Mouse (Mus musculus): Measurements from ENCODE around the gene Ago1. TPM values are rescaled to one million over a fixed set of nuclear protein-coding genes. Genes with fewer than 3 reads are reported as not detected.

The Ago1 gene
- polyA plus RNA-seq (2014; fragmentation: Nextera tagmentation; extraction: Ambion mirVana), result 27.8 and 28.4 TPM in 2 replicates

GRCm38 (mm10) chr4:126468285-126468901, at the start of gene Ago1:
TSS of gene Ago1 (minus strand) at chr4:126468583.
- WGBS, result 0% methylated on average over 55 of the region's 55 CpGs
- Histone ChIP-seq H3K27ac (ENCODE audit: low read depth, low read length) (peak within 1 kb of the TSS; percentile 94), H3K4me1 (ENCODE audit: control insufficient read depth, insufficient read depth, low read length) (peaks cover 32% of the 10 kb centered on the region)

GRCm38 (mm10) chr4:126512308-126513066, 44.1 kb upstream of the Ago1 start:
- ATAC-seq (ENCODE audit: low FRiP score), result no peak
- no peak for DNase-seq (ENCODE audit: low spot score, missing footprints)
- Histone ChIP-seq H3K9me3 (ENCODE audit: control insufficient read depth, low read length) (no peaks in the 10 kb centered on the region), H3K4me1 (ENCODE audit: control insufficient read depth, insufficient read depth, low read length) (no peaks in the 10 kb centered on the region), H3K4me2 (no peak overlapping the region), H3K36me3 (ENCODE audit: control insufficient read depth, insufficient read depth, low read length) (peaks cover 4% of the 10 kb centered on the region; the same call in 1 of the 2 replicates), H3K27ac (ENCODE audit: low read depth, low read length) (no peak overlapping the region), H3K27me3 (ENCODE audit: control insufficient read depth, insufficient read depth, low read length) (no peaks in the 10 kb centered on the region), H3K9ac (ENCODE audit: low read length) (no peak overlapping the region), H3K4me3 (ENCODE audit: low read depth, low read length) (no peak overlapping the region)
- 81% methylated on average over 6 of the region's 6 CpGs for WGBS

More at GRCm38 (mm10) chr4:126468285-126468901, at the start of gene Ago1:
- Histone ChIP-seq H3K36me3 (ENCODE audit: control insufficient read depth, insufficient read depth, low read length) (no peaks in the 10 kb centered on the region), H3K9ac (ENCODE audit: low read length) (peak within 1 kb of the TSS; percentile 97), H3K27me3 (ENCODE audit: control insufficient read depth, insufficient read depth, low read length) (no peaks in the 10 kb centered on the region), H3K4me2 (peak within 1 kb of the TSS; percentile 74), H3K9me3 (ENCODE audit: control insufficient read depth, low read length) (no peaks in the 10 kb centered on the region), H3K4me3 (ENCODE audit: low read depth, low read length) (peak within 1 kb of the TSS; percentile 95)
- DNase-seq (ENCODE audit: low spot score, missing footprints) (peak; percentile 100), ATAC-seq (ENCODE audit: low FRiP score) (peak; percentile 75)

- H3K9me3 ChIP-seq (ENCODE audit: control insufficient read depth, low read length), result no peaks in the 10 kb centered on the region
- H3K4me1 ChIP-seq (ENCODE audit: control insufficient read depth, insufficient read depth, low read length), result no peaks in the 10 kb centered on the region
- ATAC-seq (ENCODE audit: low FRiP score), result no peak
- DNase-seq (ENCODE audit: low spot score, missing footprints), result no peak
- no peak overlapping the region for H3K4me2 ChIP-seq
- H3K9ac ChIP-seq (ENCODE audit: low read length), result no peak overlapping the region
- H3K27ac ChIP-seq (ENCODE audit: low read depth, low read length), result no peak overlapping the region
- no peaks in the 10 kb centered on the region for H3K27me3 ChIP-seq (ENCODE audit: control insufficient read depth, insufficient read depth, low read length)
- WGBS, result 87% methylated on average over 5 of the region's 5 CpGs
- no peak overlapping the region for H3K4me3 ChIP-seq (ENCODE audit: low read depth, low read length)
- peaks cover 8% of the 10 kb centered on the region for H3K36me3 ChIP-seq (ENCODE audit: control insufficient read depth, insufficient read depth, low read length)
These were observed 42.6 kb upstream of the Ago1 start for GRCm38 (mm10) chr4:126511013-126511412.

DNA sequence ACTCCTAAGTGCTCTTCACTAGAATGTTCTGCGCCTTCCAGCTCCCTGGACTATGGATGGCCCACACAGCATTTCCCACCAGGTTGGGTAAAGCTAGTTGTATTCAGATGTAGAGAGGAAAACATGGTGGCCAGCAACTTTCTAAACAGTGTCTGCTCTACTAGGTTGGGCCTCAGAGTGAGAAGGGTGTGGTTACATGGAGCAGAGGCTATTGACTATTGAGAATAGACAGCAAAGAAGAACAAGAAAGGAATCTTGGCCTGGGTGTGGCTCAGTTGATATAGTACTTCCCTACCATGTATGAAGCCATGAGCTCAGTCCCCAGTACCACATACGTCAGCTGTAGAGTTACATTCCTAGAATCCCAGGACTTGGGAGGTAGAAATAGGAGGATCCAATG, 40.7 kb upstream of the Ago1 start:
- H3K27ac ChIP-seq (ENCODE audit: low read depth, low read length), result no peak overlapping the region
- ATAC-seq (ENCODE audit: low FRiP score), result no peak
- WGBS, result 94% methylated on average over 2 of the region's 2 CpGs

GRCm38 (mm10) chr4:126508110-126508899, 39.9 kb upstream of the Ago1 start:
- H3K4me1 ChIP-seq (ENCODE audit: control insufficient read depth, insufficient read depth, low read length), result no peaks in the 10 kb centered on the region
- H3K4me3 ChIP-seq (ENCODE audit: low read depth, low read length), result no peak overlapping the region
- H3K27ac ChIP-seq (ENCODE audit: low read depth, low read length), result no peak overlapping the region
- H3K4me2 ChIP-seq, result no peak overlapping the region
- no peak overlapping the region for H3K9ac ChIP-seq (ENCODE audit: low read length)
- H3K27me3 ChIP-seq (ENCODE audit: control insufficient read depth, insufficient read depth, low read length), result no peaks in the 10 kb centered on the region
- no peak for ATAC-seq (ENCODE audit: low FRiP score)
- 81% methylated on average over 14 of the region's 14 CpGs for WGBS
- DNase-seq (ENCODE audit: low spot score, missing footprints), result no peak
- no peaks in the 10 kb centered on the region for H3K9me3 ChIP-seq (ENCODE audit: control insufficient read depth, low read length)
- H3K36me3 ChIP-seq (ENCODE audit: control insufficient read depth, insufficient read depth, low read length), result peaks cover 8% of the 10 kb centered on the region

More for the DNA sequence above, 40.7 kb upstream of the Ago1 start:
- H3K36me3 ChIP-seq (ENCODE audit: control insufficient read depth, insufficient read depth, low read length), result peaks cover 8% of the 10 kb centered on the region
- no peaks in the 10 kb centered on the region for H3K4me1 ChIP-seq (ENCODE audit: control insufficient read depth, insufficient read depth, low read length)
- no peaks in the 10 kb centered on the region for H3K27me3 ChIP-seq (ENCODE audit: control insufficient read depth, insufficient read depth, low read length)
- H3K4me2 ChIP-seq, result no peak overlapping the region
- H3K9me3 ChIP-seq (ENCODE audit: control insufficient read depth, low read length), result no peaks in the 10 kb centered on the region
- no peak overlapping the region for H3K9ac ChIP-seq (ENCODE audit: low read length)
- no peak for DNase-seq (ENCODE audit: low spot score, missing footprints)
- H3K4me3 ChIP-seq (ENCODE audit: low read depth, low read length), result no peak overlapping the region

DNA sequence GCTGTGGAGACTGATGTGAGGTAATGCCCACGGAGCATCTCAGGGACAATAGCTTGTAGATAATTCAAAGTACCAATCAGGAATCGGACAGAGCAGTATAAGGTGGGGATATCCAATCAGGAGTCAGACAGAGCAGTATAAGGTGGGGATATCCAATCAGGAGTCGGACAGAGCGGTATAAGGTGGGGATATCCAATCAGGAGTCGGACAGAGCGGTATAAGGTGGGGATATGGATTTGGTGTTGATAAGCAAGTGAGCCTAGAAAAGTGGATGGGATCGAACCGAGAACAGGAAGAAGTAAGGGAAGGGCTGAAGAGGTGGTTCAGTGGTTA, 34.6 kb upstream of the Ago1 start:
- WGBS, result 50% methylated on average over 8 of the region's 8 CpGs
- H3K4me1 ChIP-seq (ENCODE audit: control insufficient read depth, insufficient read depth, low read length), result no peaks in the 10 kb centered on the region
- H3K27ac ChIP-seq (ENCODE audit: low read depth, low read length), result no peak overlapping the region
- H3K9me3 ChIP-seq (ENCODE audit: control insufficient read depth, low read length), result no peaks in the 10 kb centered on the region
- H3K36me3 ChIP-seq (ENCODE audit: control insufficient read depth, insufficient read depth, low read length), result peaks cover 4% of the 10 kb centered on the region; the same call in 1 of the 2 replicates
- no peak for ATAC-seq (ENCODE audit: low FRiP score)
- no peak for DNase-seq (ENCODE audit: low spot score, missing footprints)
- no peak overlapping the region for H3K4me3 ChIP-seq (ENCODE audit: low read depth, low read length)
- no peaks in the 10 kb centered on the region for H3K27me3 ChIP-seq (ENCODE audit: control insufficient read depth, insufficient read depth, low read length)
- no peak overlapping the region for H3K4me2 ChIP-seq
- H3K9ac ChIP-seq (ENCODE audit: low read length), result no peak overlapping the region

DNA sequence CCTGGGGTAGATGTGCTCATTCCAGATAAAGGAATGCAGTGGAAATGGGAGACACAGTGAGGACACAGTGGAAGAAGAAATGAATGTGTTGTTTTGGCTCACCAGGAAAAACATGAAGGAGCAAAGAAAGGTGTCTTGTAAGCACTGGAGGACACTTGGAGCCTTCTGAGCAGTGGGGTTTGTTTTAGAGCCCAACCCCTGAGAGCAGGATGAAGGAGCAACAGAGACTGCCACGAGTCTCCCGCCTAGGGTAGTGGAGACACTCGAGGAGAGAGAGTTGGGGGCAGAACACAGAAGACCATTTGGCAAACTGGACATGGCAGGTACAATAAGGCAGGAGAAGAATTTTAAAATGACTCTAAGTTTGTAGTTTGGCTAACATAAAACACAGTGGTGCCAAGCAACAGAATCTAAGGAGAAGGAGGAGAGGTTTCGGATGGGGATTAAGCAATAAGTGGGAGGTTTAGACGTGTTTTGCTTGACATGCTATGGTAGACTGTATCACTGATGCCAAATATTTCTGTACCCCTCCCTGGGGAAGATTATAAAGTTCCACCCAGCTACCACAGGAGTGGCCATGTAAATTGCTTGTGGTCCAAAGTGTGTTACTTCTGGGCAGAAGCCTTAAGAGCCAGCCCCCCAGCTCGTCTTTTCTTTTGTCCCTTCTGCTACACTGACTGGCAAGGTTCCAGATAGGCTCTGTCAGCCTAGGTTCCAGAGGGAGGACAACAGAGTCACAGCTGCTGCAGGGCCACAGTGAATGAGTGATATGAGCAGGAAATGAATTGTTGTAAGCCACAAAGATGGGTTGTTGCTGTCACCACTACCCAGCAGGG, 34.0 kb upstream of the Ago1 start:
- no peak overlapping the region for H3K9ac ChIP-seq (ENCODE audit: low read length)
- H3K27ac ChIP-seq (ENCODE audit: low read depth, low read length), result no peak overlapping the region
- H3K9me3 ChIP-seq (ENCODE audit: control insufficient read depth, low read length), result no peaks in the 10 kb centered on the region
- DNase-seq (ENCODE audit: low spot score, missing footprints), result no peak
- no peak overlapping the region for H3K4me2 ChIP-seq
- 75% methylated on average over 6 of the region's 6 CpGs for WGBS
- H3K36me3 ChIP-seq (ENCODE audit: control insufficient read depth, insufficient read depth, low read length), result peaks cover 4% of the 10 kb centered on the region; the same call in 1 of the 2 replicates
- ATAC-seq (ENCODE audit: low FRiP score), result no peak
- no peaks in the 10 kb centered on the region for H3K27me3 ChIP-seq (ENCODE audit: control insufficient read depth, insufficient read depth, low read length)
- no peaks in the 10 kb centered on the region for H3K4me1 ChIP-seq (ENCODE audit: control insufficient read depth, insufficient read depth, low read length)
- no peak overlapping the region for H3K4me3 ChIP-seq (ENCODE audit: low read depth, low read length)

- no peak overlapping the region for H3K9ac ChIP-seq (ENCODE audit: low read length)
- no peak overlapping the region for H3K27ac ChIP-seq (ENCODE audit: low read depth, low read length)
- H3K27me3 ChIP-seq (ENCODE audit: control insufficient read depth, insufficient read depth, low read length), result no peaks in the 10 kb centered on the region
- 82% methylated on average over 1 of the region's 1 CpGs for WGBS
- H3K4me2 ChIP-seq, result no peak overlapping the region
- ATAC-seq (ENCODE audit: low FRiP score) (no peak), DNase-seq (ENCODE audit: low spot score, missing footprints) (no peak)
- no peak overlapping the region for H3K4me3 ChIP-seq (ENCODE audit: low read depth, low read length)
- H3K4me1 ChIP-seq (ENCODE audit: control insufficient read depth, insufficient read depth, low read length), result no peaks in the 10 kb centered on the region
- H3K9me3 ChIP-seq (ENCODE audit: control insufficient read depth, low read length), result no peaks in the 10 kb centered on the region
- H3K36me3 ChIP-seq (ENCODE audit: control insufficient read depth, insufficient read depth, low read length), result no peaks in the 10 kb centered on the region
These were observed 30.2 kb upstream of the Ago1 start for GRCm38 (mm10) chr4:126498601-126499000.
